Mouse (Mus musculus): ENCODE measurements at regions not wholly inside any gene's neighbourhood (a gene's known extent, or its start where the extent isn't known, plus 50 kb on each side); places are given as distances from the start of the nearest gene placed in this dataset.

- no peak for DNase-seq (ENCODE audit: low read depth)
Measured at GRCm38 (mm10) chr3:29890764-29891163, 657.0 kb downstream of the Mecom start.

GRCm38 (mm10) chr3:29890286-29890685, 657.5 kb downstream of the Mecom start:
- no peak for DNase-seq (ENCODE audit: low read depth)

GRCm38 (mm10) chr3:29889638-29890037, 658.2 kb downstream of the Mecom start:
- no peak for DNase-seq (ENCODE audit: low read depth)

- no peak for DNase-seq (ENCODE audit: low read depth)
Measured at GRCm38 (mm10) chr3:29879966-29880365, 667.8 kb downstream of the Mecom start.

- DNase-seq (ENCODE audit: low read depth), result no peak
Measured at GRCm38 (mm10) chr3:29875768-29876167, 672.0 kb downstream of the Mecom start.

GRCm38 (mm10) chr3:29862437-29862836, 685.4 kb downstream of the Mecom start:
- no peak for DNase-seq (ENCODE audit: low read depth)

- no peak for DNase-seq (ENCODE audit: low read depth)
Measured at GRCm38 (mm10) chr3:29852465-29852864, 695.3 kb downstream of the Mecom start.

GRCm38 (mm10) chr3:29835432-29835831, 712.4 kb downstream of the Mecom start:
- DNase-seq (ENCODE audit: low read depth), result no peak

GRCm38 (mm10) chr3:29834884-29835283, 712.9 kb downstream of the Mecom start:
- no peak for DNase-seq (ENCODE audit: low read depth)

- no peak for DNase-seq (ENCODE audit: low read depth)
Measured at GRCm38 (mm10) chr3:29831346-29831745, 716.5 kb downstream of the Mecom start.

GRCm38 (mm10) chr3:29822622-29823370, 725.0 kb downstream of the Mecom start:
- DNase-seq (ENCODE audit: low read depth), result no peak

- no peak for DNase-seq (ENCODE audit: low read depth)
Measured at GRCm38 (mm10) chr3:29816964-29817363, 730.8 kb downstream of the Mecom start.

- no peak for DNase-seq (ENCODE audit: low read depth)
Measured at GRCm38 (mm10) chr3:29813276-29813675, 731.5 kb downstream of the Egfem1 start.

- peak; percentile 7 for DNase-seq (ENCODE audit: low read depth)
Measured at GRCm38 (mm10) chr3:29812480-29813240, 730.8 kb downstream of the Egfem1 start.

- DNase-seq (ENCODE audit: low read depth), result no peak
Measured at GRCm38 (mm10) chr3:29806046-29806445, 724.2 kb downstream of the Egfem1 start.

- no peak for DNase-seq (ENCODE audit: low read depth)
Measured at GRCm38 (mm10) chr3:29803456-29803855, 721.6 kb downstream of the Egfem1 start.

GRCm38 (mm10) chr3:29801081-29801480, 719.3 kb downstream of the Egfem1 start:
- DNase-seq (ENCODE audit: low read depth), result no peak

GRCm38 (mm10) chr3:29774365-29774764, 692.5 kb downstream of the Egfem1 start:
- DNase-seq (ENCODE audit: low read depth), result no peak

GRCm38 (mm10) chr3:29771194-29771593, 689.4 kb downstream of the Egfem1 start:
- no peak for DNase-seq (ENCODE audit: low read depth)

- DNase-seq (ENCODE audit: low read depth), result no peak
Measured at GRCm38 (mm10) chr3:29768592-29768991, 686.8 kb downstream of the Egfem1 start.

- no peak for DNase-seq (ENCODE audit: low read depth)
Measured at GRCm38 (mm10) chr3:29764021-29764420, 682.2 kb downstream of the Egfem1 start.

GRCm38 (mm10) chr3:29757821-29758494, 676.1 kb downstream of the Egfem1 start:
- DNase-seq (ENCODE audit: low read depth), result no peak

Data from c-Kit-positive CD71-negative TER-119-negative erythroid progenitor cells, embryonic 14.5 days (primary cell).